Comparison of ENCODE assay signal across 29 mouse cellular contexts in genomic region chr9:96566470-96566996, GRCm38 (mm10). TPM values are rescaled to one million over a fixed set of nuclear protein-coding genes. Genes with fewer than 3 reads are reported as not detected.
A peak's percentile ranks its signal among the peaks of the same experiment; 100 is the strongest.
DNase-seq lines count a peak whose midpoint lies in the region; ATAC-seq and TF ChIP-seq lines count a peak whose summit lies in the region.
"Had no signal": no experiment of that assay in that cellular context is flagged by ENCODE, and none has a peak within 500 bp of the region (broad histone marks: within the 10 kb centered on the region; RNA-seq: fewer than 3 reads in every experiment).

No protein-coding gene starts in this region.

- H3K4me1 ChIP-seq in kidney, adult 2 months (ENCODE audit: control insufficient read depth, insufficient read depth, low read length): no peaks in the 10 kb centered on the region
- peaks cover 6% of the 10 kb centered on the region; the same call in 1 of the 2 replicates for H3K4me1 ChIP-seq in liver, embryonic 15.5 days (replicated peaks)
- H3K4me1 ChIP-seq in stomach, postnatal 0 days (replicated peaks; ENCODE audit: control insufficient read depth, insufficient read depth): no peaks in the 10 kb centered on the region
- H3K4me1 ChIP-seq: forebrain, embryonic 15.5 days; hindbrain, embryonic 13.5 days; lung, embryonic 15.5 days; midbrain, embryonic 12.5 days had no signal

- WGBS in kidney, adult 2 months: 82% methylated on average over 8 of the region's 8 CpGs
- WGBS in liver, embryonic 15.5 days (ENCODE audit: insufficient replicate concordance): 37% methylated on average over 8 of the region's 8 CpGs
- 66% methylated on average over 8 of the region's 8 CpGs for WGBS in stomach, postnatal 0 days

- TF ChIP-seq EP300 in stomach, postnatal 0 days (optimal IDR thresholded peaks at IDR 0.05): no peak

- H3K27me3 ChIP-seq in kidney, adult 2 months (replicated peaks; ENCODE audit: control insufficient read depth, insufficient read depth, low read length): no peaks in the 10 kb centered on the region
- no peaks in the 10 kb centered on the region for H3K27me3 ChIP-seq in liver, embryonic 15.5 days
- H3K27me3 ChIP-seq in stomach, postnatal 0 days (ENCODE audit: control insufficient read depth, insufficient read depth, low read length): no peaks in the 10 kb centered on the region
- H3K27me3 ChIP-seq: CH12.LX; forebrain, embryonic 15.5 days; hindbrain, embryonic 13.5 days; lung, embryonic 15.5 days; midbrain, embryonic 12.5 days had no signal

- peak; percentile 20 for DNase-seq in kidney, postnatal 10 days
- DNase-seq in kidney, adult 2 months: no peak
- DNase-seq in stomach, postnatal 0 days (ENCODE audit: low spot score): no peak
- DNase-seq in thymus, postnatal 25 days: no peak
- no peak for DNase-seq in Muller cell, postnatal 12 days (ENCODE audit: inconsistent ontology term)
- DNase-seq: adrenal gland, postnatal 10 days; cerebellum, adult 9-10 months; gastrocnemius, postnatal 14 days; heart, postnatal 36 days; kidney, adult 18-20 months; layer of hippocampus, adult 9-11 months had no signal

- H3K27ac ChIP-seq in kidney, adult 2 months (ENCODE audit: insufficient read depth, low read depth, low read length): no peak overlapping the region
- H3K27ac ChIP-seq in liver, embryonic 15.5 days (replicated peaks): no peak overlapping the region
- H3K27ac ChIP-seq in stomach, postnatal 0 days (replicated peaks): no peak overlapping the region
- H3K27ac ChIP-seq: forebrain, embryonic 15.5 days; hindbrain, embryonic 13.5 days; left cerebral cortex, adult 2 months; lung, embryonic 15.5 days; midbrain, embryonic 12.5 days had no signal

- ATAC-seq in erythroid progenitor cell, adult 5-6 weeks (replicated peaks; ENCODE audit: low FRiP score, poor library complexity, severe bottlenecking): peak; percentile 39; the same call in 1 of the 2 replicates
- peak; percentile 66 for ATAC-seq in liver, embryonic 15.5 days (ENCODE audit: insufficient read depth)
- no peak for ATAC-seq in stomach, postnatal 0 days (ENCODE audit: low FRiP score, low TSS enrichment)
- ATAC-seq: activated CD4-positive, CD25-positive, alpha-beta regulatory T cell, adult 4 months; forebrain, embryonic 15.5 days had no signal

- no peak for TF ChIP-seq CTCF in kidney, adult 2 months (conservative IDR thresholded peaks at IDR 0.05; ENCODE audit: insufficient read depth, insufficient read length, low read depth, low read length)
- no peak for TF ChIP-seq CTCF in stomach, postnatal 0 days (IDR thresholded peaks at IDR 0.05; ENCODE audit: low read depth)

- H3K9ac ChIP-seq in liver, embryonic 15.5 days: no peak overlapping the region
- no peak overlapping the region for H3K9ac ChIP-seq in stomach, postnatal 0 days (ENCODE audit: low read length)
- H3K9ac ChIP-seq: forebrain, embryonic 15.5 days; hindbrain, embryonic 13.5 days; lung, embryonic 15.5 days; midbrain, embryonic 12.5 days had no signal

- H3K9me3 ChIP-seq in liver, embryonic 15.5 days (replicated peaks): no peaks in the 10 kb centered on the region
- no peaks in the 10 kb centered on the region for H3K9me3 ChIP-seq in stomach, postnatal 0 days (ENCODE audit: control insufficient read depth, low read length)
- H3K9me3 ChIP-seq: forebrain, embryonic 15.5 days; hindbrain, embryonic 13.5 days; lung, embryonic 15.5 days; midbrain, embryonic 12.5 days had no signal

- H3K36me3 ChIP-seq in kidney, adult 2 months (ENCODE audit: control insufficient read depth, insufficient read depth, low read length): peaks cover 3% of the 10 kb centered on the region
- H3K36me3 ChIP-seq in liver, embryonic 15.5 days (replicated peaks): peaks cover 4% of the 10 kb centered on the region
- peaks cover 8% of the 10 kb centered on the region; the same call in 1 of the 2 replicates for H3K36me3 ChIP-seq in stomach, postnatal 0 days (ENCODE audit: control insufficient read depth, insufficient read depth, low read length)

- no peak for TF ChIP-seq POLR2A in kidney, adult 2 months (IDR thresholded peaks at IDR 0.05; ENCODE audit: low read depth, low read length)

- H3K4me3 ChIP-seq in kidney, adult 2 months (ENCODE audit: insufficient read depth, low read depth, low read length): no peak overlapping the region
- H3K4me3 ChIP-seq in liver, embryonic 15.5 days (replicated peaks): no peak overlapping the region
- no peak overlapping the region for H3K4me3 ChIP-seq in stomach, postnatal 0 days (ENCODE audit: low read depth, low read length)
- H3K4me3 ChIP-seq: forebrain, embryonic 15.5 days; hindbrain, embryonic 13.5 days; left cerebral cortex, adult 2 months; lung, embryonic 15.5 days; midbrain, embryonic 12.5 days had no signal

- peak overlapping the region; percentile 19; the same call in 1 of the 2 replicates for H3K4me2 ChIP-seq in liver, embryonic 15.5 days
- no peak overlapping the region for H3K4me2 ChIP-seq in stomach, postnatal 0 days (replicated peaks; ENCODE audit: low read depth)
- H3K4me2 ChIP-seq: forebrain, embryonic 15.5 days; hindbrain, embryonic 13.5 days; lung, embryonic 15.5 days; midbrain, embryonic 12.5 days had no signal

RNA-seq across cellular contexts. Expression of gene Gm28729, which starts 41.5 kb away (rescaled TPM):
- polyA plus RNA-seq in kidney, adult 2 months (2012; rRNA removed): not detected in 2 replicates
- not detected in 2 replicates for total RNA-seq in erythroid progenitor cell, adult 5-6 weeks (2015; ENCODE audit: low replicate concordance)
- total RNA-seq in erythroid progenitor cell, adult 5-6 weeks (2017; ENCODE audit: low replicate concordance): not detected in 2 replicates
- polyA plus RNA-seq in liver, embryonic 15.5 days (2015; fragmentation: Nextera tagmentation; extraction: Ambion mirVana): 0.06 and 0.09 TPM in 2 replicates
- not detected in 2 replicates for polyA plus RNA-seq in stomach, postnatal 0 days (2015; fragmentation: Nextera tagmentation; extraction: Ambion mirVana)
- total RNA-seq: CH12.LX; heart, adult 8-10 months; heart, postnatal 36 days; left cerebral cortex, adult 2 months; left cerebral cortex, postnatal 36 days; MEL; monocyte, adult 5-6 weeks; neutrophil, adult 5-6 weeks had no signal
- polyA plus RNA-seq: activated CD4-positive, CD25-positive, alpha-beta regulatory T cell, adult 4 months; heart, embryonic 14.5 days; midbrain, embryonic 12.5 days; small intestine, adult 2 months; stomach, embryonic 16.5 days; thymus, postnatal 0 days had no signal
